Mouse (Mus musculus) forebrain, embryonic 16.5 days (tissue): ENCODE results near the gene Rbms1. TPM values are rescaled to one million over a fixed set of nuclear protein-coding genes. Genes with fewer than 3 reads are reported as not detected.
A peak's percentile ranks its signal among the peaks of the same experiment; 100 is the strongest.

ENCODE experiments used
- ATAC-seq: fragments of 200-750 bp; cut with Nextera tagmentation; 2 replicates; pipeline ENCODE4 v1.8.0; 2017; ENCODE audit warnings: mild to moderate bottlenecking, moderate library complexity
- H3K27ac ChIP-seq: fragments of 300-500 bp; sonication (generic); 2 replicates; pipeline ENCODE4 v1.5.1; 2014; ENCODE audit warnings: low read length, control low read depth
- H3K27me3 ChIP-seq: fragments of 300-500 bp; sonication (generic); replicated peaks from 2 replicates; pipeline ENCODE4 v1.6.1; 2014; ENCODE audit warnings: low read length; ENCODE audit not compliant: control insufficient read depth, insufficient read depth
- H3K36me3 ChIP-seq: fragments of 300-500 bp; sonication (generic); 2 replicates; pipeline ENCODE4 v1.6.1; 2014; ENCODE audit not compliant: control insufficient read depth, insufficient read depth
- H3K4me1 ChIP-seq: fragments of 300-500 bp; sonication (generic); replicated peaks from 2 replicates; pipeline ENCODE4 v1.6.1; 2014; ENCODE audit warnings: low read length; ENCODE audit not compliant: control insufficient read depth, insufficient read depth
- H3K4me2 ChIP-seq: fragments of 300-500 bp; sonication (generic); 2 replicates; pipeline ENCODE4 v1.6.1; 2014; ENCODE audit warnings: mild to moderate bottlenecking, low read length, control low read depth
- H3K4me3 ChIP-seq: fragments of 300-500 bp; sonication (generic); replicated peaks from 2 replicates; pipeline ENCODE4 v1.5.1; 2014; ENCODE audit warnings: mild to moderate bottlenecking, low read length, control low read depth
- H3K9ac ChIP-seq: fragments of 300-500 bp; sonication (generic); replicated peaks from 2 replicates; pipeline ENCODE4 v1.6.1; 2014; ENCODE audit warnings: low read depth, low read length, control low read depth
- H3K9me3 ChIP-seq: fragments of 300-500 bp; sonication (generic); 2 replicates; pipeline ENCODE4 v1.6.1; 2016; ENCODE audit warnings: low read length; ENCODE audit not compliant: control insufficient read depth
- WGBS: fragments of 180-500 bp; shearing (Covaris S2); extraction: QIAGEN DNeasy Blood & Tissue Kit; methylation state at CpG from one replicate; pipeline ENCODE4 v1.1.7; 2014; 5-methylcytosine and 5-hydroxymethylcytosine counted together
- polyA plus RNA-seq: library from polyadenylated mRNA; unstranded; fragments of >200 nt; fragmentation: Nextera tagmentation; extraction: Ambion mirVana; gene quantifications from 2 replicates; pipeline ENCODE4 v1.2.1, GENCODE M21; 2015

Rbms1 gene
- polyA plus RNA-seq, 1 experiment from 2014 or later = 23.8 TPM

GRCm38 (mm10) chr2:60863827-60864226 lies 99.2 kb downstream of the Rbms1 start:
- Histone ChIP-seq H3K4me1 (no peaks in the 10 kb centered on the region), H3K9ac (no peak overlapping the region), H3K9me3 (no peaks in the 10 kb centered on the region), H3K27ac (no peak overlapping the region), H3K4me2 (no peak overlapping the region), H3K27me3 (no peaks in the 10 kb centered on the region), H3K36me3 (no peaks in the 10 kb centered on the region), H3K4me3 (no peak overlapping the region)
- 0 out of 2 replicates have a peak, but pooled peaks have one; percentile 43 for ATAC-seq
- WGBS = 75% methylated on average over 2 of the region's 2 CpGs

- Histone ChIP-seq H3K4me1 (no peaks in the 10 kb centered on the region), H3K36me3 (no peaks in the 10 kb centered on the region), H3K4me2 (no peak overlapping the region), H3K9me3 (no peaks in the 10 kb centered on the region), H3K27ac (no peak overlapping the region), H3K4me3 (no peak overlapping the region), H3K9ac (no peak overlapping the region), H3K27me3 (no peaks in the 10 kb centered on the region)
- ATAC-seq = no peak
- WGBS = 97% methylated on average over 8 of the region's 8 CpGs
Measured at GRCm38 (mm10) chr2:60862913-60863711, 99.9 kb downstream of the Rbms1 start.

GRCm38 (mm10) chr2:60858116-60858515 lies 104.9 kb downstream of the Rbms1 start:
- Histone ChIP-seq H3K4me1 (no peaks in the 10 kb centered on the region), H3K27ac (no peak overlapping the region), H3K9me3 (no peaks in the 10 kb centered on the region), H3K9ac (no peak overlapping the region), H3K4me3 (no peak overlapping the region), H3K27me3 (no peaks in the 10 kb centered on the region), H3K4me2 (no peak overlapping the region), H3K36me3 (no peaks in the 10 kb centered on the region)
- ATAC-seq = no peak
- 94% methylated on average over 1 of the region's 1 CpGs for WGBS

GRCm38 (mm10) chr2:60856097-60856496 lies 106.9 kb downstream of the Rbms1 start:
- ATAC-seq = no peak
- H3K4me3 ChIP-seq = no peak overlapping the region
- H3K9me3 ChIP-seq = no peaks in the 10 kb centered on the region
- no peak overlapping the region for H3K27ac ChIP-seq
- 92% methylated on average over 2 of the region's 2 CpGs for WGBS
- no peak overlapping the region for H3K4me2 ChIP-seq
- H3K4me1 ChIP-seq = no peaks in the 10 kb centered on the region
- no peaks in the 10 kb centered on the region for H3K36me3 ChIP-seq
- H3K9ac ChIP-seq = no peak overlapping the region
- H3K27me3 ChIP-seq = no peaks in the 10 kb centered on the region

GRCm38 (mm10) chr2:60855006-60855405 lies 108.0 kb downstream of the Rbms1 start:
- Histone ChIP-seq H3K4me1 (no peaks in the 10 kb centered on the region), H3K27ac (no peak overlapping the region), H3K36me3 (no peaks in the 10 kb centered on the region), H3K27me3 (no peaks in the 10 kb centered on the region), H3K9ac (no peak overlapping the region), H3K9me3 (no peaks in the 10 kb centered on the region), H3K4me3 (no peak overlapping the region), H3K4me2 (no peak overlapping the region)
- no peak for ATAC-seq
- WGBS = 59% methylated on average over 4 of the region's 4 CpGs

- H3K9ac ChIP-seq = no peak overlapping the region
- no peaks in the 10 kb centered on the region for H3K27me3 ChIP-seq
- no peaks in the 10 kb centered on the region for H3K9me3 ChIP-seq
- no peak for ATAC-seq
- H3K4me1 ChIP-seq = no peaks in the 10 kb centered on the region
- no peaks in the 10 kb centered on the region for H3K36me3 ChIP-seq
- H3K27ac ChIP-seq = no peak overlapping the region
- H3K4me2 ChIP-seq = no peak overlapping the region
- H3K4me3 ChIP-seq = no peak overlapping the region
- 80% methylated on average over 3 of the region's 3 CpGs for WGBS
Measured at GRCm38 (mm10) chr2:60851898-60852297, 111.1 kb downstream of the Rbms1 start.

GRCm38 (mm10) chr2:60851057-60851718 lies 111.8 kb downstream of the Rbms1 start:
- H3K4me2 ChIP-seq = no peak overlapping the region

GRCm38 (mm10) chr2:60848478-60848877 lies 114.5 kb downstream of the Rbms1 start:
- no peaks in the 10 kb centered on the region for H3K4me1 ChIP-seq
- no peak overlapping the region for H3K4me2 ChIP-seq
- H3K27ac ChIP-seq = no peak overlapping the region
- no peaks in the 10 kb centered on the region for H3K27me3 ChIP-seq
- H3K9ac ChIP-seq = no peak overlapping the region
- ATAC-seq = no peak
- H3K9me3 ChIP-seq = no peaks in the 10 kb centered on the region
- WGBS = 96% methylated on average over 4 of the region's 4 CpGs
- H3K4me3 ChIP-seq = no peak overlapping the region
- H3K36me3 ChIP-seq = no peaks in the 10 kb centered on the region

More at GRCm38 (mm10) chr2:60851057-60851718, 111.8 kb downstream of the Rbms1 start:
- 65% methylated on average over 14 of the region's 14 CpGs for WGBS
- Histone ChIP-seq H3K27ac (no peak overlapping the region), H3K36me3 (no peaks in the 10 kb centered on the region), H3K4me3 (no peak overlapping the region), H3K4me1 (no peaks in the 10 kb centered on the region), H3K9ac (no peak overlapping the region), H3K27me3 (no peaks in the 10 kb centered on the region), H3K9me3 (no peaks in the 10 kb centered on the region)
- ATAC-seq = no peak

- no peak overlapping the region for H3K4me2 ChIP-seq
- no peaks in the 10 kb centered on the region for H3K27me3 ChIP-seq
- no peak overlapping the region for H3K4me3 ChIP-seq
- no peak overlapping the region for H3K27ac ChIP-seq
- no peak for ATAC-seq
- WGBS = 96% methylated on average over 3 of the region's 3 CpGs
- H3K36me3 ChIP-seq = no peaks in the 10 kb centered on the region
- no peaks in the 10 kb centered on the region for H3K9me3 ChIP-seq
- no peaks in the 10 kb centered on the region for H3K4me1 ChIP-seq
- no peak overlapping the region for H3K9ac ChIP-seq
Measured at GRCm38 (mm10) chr2:60847984-60848383, 115.0 kb downstream of the Rbms1 start.
